Mouse (Mus musculus): Measurements from ENCODE around the gene Tmpo. TPM values are rescaled to one million over a fixed set of nuclear protein-coding genes. Genes with fewer than 3 reads are reported as not detected.

The Tmpo gene
- polyA plus RNA-seq, 1 experiment from 2014 or later, result 130 TPM

DNA sequence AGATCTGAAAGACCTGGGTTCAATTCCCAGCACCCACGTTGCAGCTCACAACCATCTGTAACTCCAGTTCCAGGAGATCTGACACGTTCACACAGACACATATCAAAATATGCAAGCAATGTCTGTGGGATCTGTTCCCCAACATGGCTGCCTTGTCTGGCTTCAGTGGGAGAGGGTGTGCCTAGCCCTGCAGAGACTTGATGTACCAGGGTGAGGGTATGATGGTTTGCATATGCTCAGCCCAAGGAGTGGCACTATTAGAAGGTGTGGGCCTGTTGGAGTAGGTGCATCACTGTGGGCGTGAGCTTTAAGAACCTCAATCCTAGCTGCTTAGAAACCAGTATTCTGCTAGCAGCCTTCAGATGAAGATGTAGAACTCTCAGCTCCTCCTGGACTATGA, 75.1 kb downstream of the Tmpo start:
- H3K36me3 ChIP-seq (replicated peaks), result no peaks in the 10 kb centered on the region
- no peak overlapping the region for H3K4me2 ChIP-seq
- no peak overlapping the region for H3K4me3 ChIP-seq (replicated peaks)
- H3K9ac ChIP-seq, result no peak overlapping the region
- 61% methylated on average over 3 of the region's 3 CpGs for WGBS (ENCODE audit: insufficient replicate concordance)
- no peaks in the 10 kb centered on the region for H3K4me1 ChIP-seq (replicated peaks)
- ATAC-seq (ENCODE audit: insufficient read depth), result no peak
- no peaks in the 10 kb centered on the region for H3K27me3 ChIP-seq
- no peak overlapping the region for H3K27ac ChIP-seq (replicated peaks)
- H3K9me3 ChIP-seq (replicated peaks), result no peaks in the 10 kb centered on the region

DNA sequence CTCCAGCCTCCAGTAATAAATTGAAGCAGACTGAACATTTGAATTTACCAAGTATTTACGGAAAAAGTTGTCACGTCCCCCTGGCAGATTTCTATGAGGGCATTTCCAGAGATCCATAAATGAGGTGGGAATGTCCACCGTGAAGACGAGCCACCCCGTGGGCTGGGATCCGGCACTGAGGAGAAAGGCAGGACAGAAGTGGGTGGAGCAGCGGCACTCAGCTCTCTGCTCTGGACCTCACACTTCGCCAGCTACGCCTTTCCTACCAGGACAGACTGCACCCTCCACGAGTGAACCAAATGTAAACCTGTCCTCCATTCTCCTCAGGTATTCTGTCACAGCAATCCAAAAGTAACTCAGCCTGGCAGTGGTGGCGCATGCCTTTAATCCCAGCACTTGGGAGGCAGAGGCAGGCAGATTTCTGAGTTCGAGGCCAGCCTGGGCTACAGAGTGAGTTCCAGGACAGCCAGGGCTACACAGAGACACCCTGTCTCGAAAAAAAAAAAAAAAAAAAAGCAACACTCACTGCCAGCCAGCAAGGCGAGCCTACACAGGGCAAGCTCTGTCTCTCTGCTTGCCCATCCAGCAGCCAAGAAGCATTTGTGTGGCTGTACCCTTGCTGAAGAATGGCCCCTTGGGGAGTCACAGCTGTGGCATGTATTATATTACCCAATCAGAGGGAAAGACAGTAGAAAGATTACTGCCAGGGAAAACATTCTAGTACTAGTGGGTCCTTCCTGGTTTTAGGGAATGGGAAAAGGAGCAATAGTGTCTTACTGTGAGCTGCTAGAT, 78.1 kb downstream of the Tmpo start:
- Histone ChIP-seq H3K4me1 (replicated peaks) (no peaks in the 10 kb centered on the region), H3K27me3 (no peaks in the 10 kb centered on the region), H3K9ac (no peak overlapping the region), H3K9me3 (replicated peaks) (no peaks in the 10 kb centered on the region), H3K27ac (replicated peaks) (no peak overlapping the region), H3K4me2 (no peak overlapping the region), H3K36me3 (replicated peaks) (no peaks in the 10 kb centered on the region), H3K4me3 (replicated peaks) (no peak overlapping the region)
- WGBS (ENCODE audit: insufficient replicate concordance), result 75% methylated on average over 14 of the region's 14 CpGs
- ATAC-seq (ENCODE audit: insufficient read depth), result no peak

GRCm38 (mm10) chr10:91101936-91102335, 79.2 kb downstream of the Tmpo start:
- Histone ChIP-seq H3K9ac (no peak overlapping the region), H3K27me3 (no peaks in the 10 kb centered on the region), H3K4me2 (no peak overlapping the region), H3K9me3 (replicated peaks) (no peaks in the 10 kb centered on the region), H3K36me3 (replicated peaks) (no peaks in the 10 kb centered on the region), H3K4me3 (replicated peaks) (no peak overlapping the region), H3K27ac (replicated peaks) (no peak overlapping the region), H3K4me1 (replicated peaks) (no peaks in the 10 kb centered on the region)
- 86% methylated on average over 25 of the region's 25 CpGs for WGBS (ENCODE audit: insufficient replicate concordance)
- no peak for ATAC-seq (ENCODE audit: insufficient read depth)

- ATAC-seq (ENCODE audit: insufficient read depth), result no peak
- WGBS (ENCODE audit: insufficient replicate concordance), result 89% methylated on average over 1 of the region's 1 CpGs
- Histone ChIP-seq H3K4me2 (no peak overlapping the region), H3K4me1 (replicated peaks) (no peaks in the 10 kb centered on the region), H3K9me3 (replicated peaks) (no peaks in the 10 kb centered on the region), H3K27me3 (no peaks in the 10 kb centered on the region), H3K4me3 (replicated peaks) (no peak overlapping the region), H3K27ac (replicated peaks) (no peak overlapping the region), H3K36me3 (replicated peaks) (no peaks in the 10 kb centered on the region), H3K9ac (no peak overlapping the region)
These were observed 81.0 kb downstream of the Tmpo start for GRCm38 (mm10) chr10:91100101-91100500.

GRCm38 (mm10) chr10:91098056-91098455, 83.1 kb downstream of the Tmpo start:
- H3K4me1 ChIP-seq (replicated peaks), result no peaks in the 10 kb centered on the region
- H3K4me3 ChIP-seq (replicated peaks), result no peak overlapping the region
- H3K36me3 ChIP-seq (replicated peaks), result no peaks in the 10 kb centered on the region
- H3K9ac ChIP-seq, result no peak overlapping the region
- no peaks in the 10 kb centered on the region for H3K9me3 ChIP-seq (replicated peaks)
- H3K27ac ChIP-seq (replicated peaks), result no peak overlapping the region
- H3K4me2 ChIP-seq, result no peak overlapping the region
- no peaks in the 10 kb centered on the region for H3K27me3 ChIP-seq
- 77% methylated on average over 8 of the region's 8 CpGs for WGBS (ENCODE audit: insufficient replicate concordance)
- ATAC-seq (ENCODE audit: insufficient read depth), result no peak

Other genes with a start within 250 kb of the Tmpo start
- 6.8 and 6.9 TPM in 2 replicates for gene Apaf1, start 98.5 kb downstream of the Tmpo start, polyA plus RNA-seq (2015; fragmentation: Nextera tagmentation; extraction: Ambion mirVana)
- gene Ikbip, start 98.4 kb downstream of the Tmpo start, polyA plus RNA-seq (2015; fragmentation: Nextera tagmentation; extraction: Ambion mirVana), result 7.4 and 8.5 TPM in 2 replicates
- gene Slc25a3, start 57.3 kb downstream of the Tmpo start, polyA plus RNA-seq (2015; fragmentation: Nextera tagmentation; extraction: Ambion mirVana), result 193 and 198 TPM in 2 replicates